Mouse (Mus musculus) olfactory bulb, adult 2 months (tissue): ENCODE results near the gene Cldn4.

Experiments used
- CTCF ChIP-seq: fragments of 200-500 bp; IDR thresholded peaks from 2 replicates; pipeline ENCODE4 v1.5.1; 2012; ENCODE audit warnings: low read depth, mild to moderate bottlenecking, low read length, moderate library complexity; ENCODE audit not compliant: insufficient read depth
- POLR2A ChIP-seq: fragments of 200-500 bp; IDR thresholded peaks from 2 replicates; pipeline ENCODE4 v1.6.1; 2012; ENCODE audit warnings: mild to moderate bottlenecking, low read depth, low read length, moderate library complexity; ENCODE audit not compliant: insufficient read depth

- TF ChIP-seq POLR2A (no peak), CTCF (no peak)
These were observed 4.5 kb upstream of the Cldn4 start for GRCm38 (mm10) chr5:134951053-134951884.
